In the genomic region with DNA sequence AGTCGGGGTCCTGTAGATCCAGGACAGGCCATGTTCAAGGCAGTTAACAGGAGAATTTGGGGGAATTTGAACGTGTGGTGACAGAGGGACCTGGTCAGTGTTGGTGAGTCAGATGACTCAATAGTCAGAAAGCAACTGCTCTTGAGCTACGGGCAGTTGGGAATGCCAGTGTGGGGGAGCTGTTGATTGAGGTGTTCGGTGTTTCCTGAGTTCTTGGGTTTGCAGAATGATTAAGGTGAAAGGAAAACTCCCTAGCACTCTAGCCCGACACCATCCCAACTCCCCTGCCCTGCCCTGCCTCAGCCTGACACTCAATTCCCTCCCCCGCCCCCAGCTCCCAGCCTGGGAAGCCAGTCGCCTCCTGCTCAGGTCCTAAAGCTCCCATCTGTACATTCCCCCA, we compare ENCODE assay signal across 14 mouse cellular contexts. TPM values are rescaled to one million over a fixed set of nuclear protein-coding genes. Genes with fewer than 3 reads are reported as not detected.
"Had no signal": no experiment of that assay in that cellular context is flagged by ENCODE, and none has a peak within 500 bp of the region (broad histone marks: within the 10 kb centered on the region; RNA-seq: fewer than 3 reads in every experiment).

No protein-coding gene starts in this region.

- H3K27ac ChIP-seq: limb, embryonic 13.5 days; liver, embryonic 14.5 days; neural tube, embryonic 12.5 days; stomach, embryonic 15.5 days had no signal

- ATAC-seq: lung, postnatal 0 days had no signal

- DNase-seq: kidney, adult 8-10 months; kidney, postnatal 36 days; layer of hippocampus, adult 9-11 months; layer of hippocampus, postnatal 36 days; lung, adult 2 months; lung, postnatal 36 days; thymus, postnatal 4 days had no signal

- H3K36me3 ChIP-seq: limb, embryonic 13.5 days; neural tube, embryonic 12.5 days; stomach, embryonic 15.5 days had no signal

- H3K9ac ChIP-seq: limb, embryonic 13.5 days; liver, embryonic 14.5 days; neural tube, embryonic 12.5 days; stomach, embryonic 15.5 days had no signal

- H3K4me2 ChIP-seq: limb, embryonic 13.5 days; neural tube, embryonic 12.5 days; stomach, embryonic 15.5 days had no signal

- H3K4me3 ChIP-seq: limb, embryonic 13.5 days; neural tube, embryonic 12.5 days; stomach, embryonic 15.5 days had no signal

- H3K9me3 ChIP-seq: limb, embryonic 13.5 days; neural tube, embryonic 12.5 days; stomach, embryonic 15.5 days had no signal

- H3K27me3 ChIP-seq: limb, embryonic 13.5 days; neural tube, embryonic 12.5 days had no signal

RNA-seq across cellular contexts. Expression of a gene that starts 4.0 kb away (rescaled TPM):
- total RNA-seq: layer of hippocampus, adult 18-20 months; layer of hippocampus, postnatal 36 days; midbrain, postnatal 0 days had no signal
- polyA plus RNA-seq: midbrain, postnatal 0 days had no signal
